Mouse (Mus musculus) heart, adult 2 months (tissue): Measurements from ENCODE around the gene Rslcan18. TPM values are rescaled to one million over a fixed set of nuclear protein-coding genes. Genes with fewer than 3 reads are reported as not detected.

Experiments used
- DNase-seq, 2 experiments: peaks; one replicate each; pipeline ENCODE4 v3.0.0; 2021
- H3K27ac ChIP-seq: fragments of 200-600 bp; 2 replicates; pipeline ENCODE4 v1.8.1; 2022
- H3K27me3 ChIP-seq: fragments of 200-500 bp; 2 replicates; pipeline ENCODE4 v1.6.1; 2012; ENCODE audit warnings: mild to moderate bottlenecking, low read length, inconsistent platforms, mixed read lengths; ENCODE audit not compliant: control insufficient read depth, insufficient read depth
- H3K36me3 ChIP-seq: fragments of 200-500 bp; 2 replicates; pipeline ENCODE4 v1.6.1; 2012; ENCODE audit warnings: low read length, inconsistent platforms; ENCODE audit not compliant: control insufficient read depth, insufficient read depth
- H3K4me1 ChIP-seq: fragments of 200-500 bp; 2 replicates; pipeline ENCODE4 v1.6.1; 2011; ENCODE audit warnings: low read length; ENCODE audit not compliant: control insufficient read depth, insufficient read depth
- H3K4me3 ChIP-seq: fragments of 200-600 bp; 2 replicates; pipeline ENCODE4 v1.8.1; 2022
- H3K79me2 ChIP-seq: fragments of 200-500 bp; replicated peaks from 2 replicates; pipeline ENCODE4 v1.6.1; 2012; ENCODE audit warnings: mild to moderate bottlenecking, inconsistent platforms, low read length, moderate library complexity, mixed read lengths; ENCODE audit not compliant: control insufficient read depth, insufficient read depth
- H3K9ac ChIP-seq: fragments of 200-500 bp; 2 replicates; pipeline ENCODE4 v1.6.1; 2012; ENCODE audit warnings: low read depth, mild to moderate bottlenecking, control low read depth, inconsistent platforms, low read length, mixed read lengths
- CTCF ChIP-seq: fragments of 200-600 bp; IDR thresholded peaks from 2 replicates; pipeline ENCODE4 v1.8.1; 2022; ENCODE audit warnings: antibody characterized with exemption, mild to moderate bottlenecking, moderate library complexity
- EP300 ChIP-seq: fragments of 200-500 bp; IDR thresholded peaks from 2 replicates; pipeline ENCODE4 v1.6.1; 2011; ENCODE audit warnings: low read depth, low read length, control low read depth; ENCODE audit not compliant: insufficient read depth
- POLR2A ChIP-seq: fragments of 200-500 bp; IDR thresholded peaks from 2 replicates; pipeline ENCODE4 v1.6.1; 2011; ENCODE audit warnings: mild to moderate bottlenecking, low read depth, low read length, control low read depth; ENCODE audit not compliant: insufficient read depth
- WGBS: fragments of 180-500 bp; shearing (Covaris S2); methylation state at CpG from one replicate; pipeline ENCODE4 v1.1.7; 2018; 5-methylcytosine and 5-hydroxymethylcytosine counted together
- intact Hi-C: fragments of 180-260 bp; cut with DNase I; formaldehyde crosslinking; loops from one replicate; pipeline ENCODE4 v1.15.1; 2025
- polyA plus RNA-seq: library from polyadenylated mRNA; depleted of rRNA; stranded (reverse); fragments of >200 nt; gene quantifications from 2 replicates; pipeline ENCODE4 v1.2.3, GENCODE M21; 2012
- total RNA-seq, 2 experiments: library from RNA; stranded (reverse); gene quantifications; 2 replicates each; pipeline ENCODE4 v1.2.3; 2021

The Rslcan18 gene
- total and polyA plus RNA-seq, 3 experiments, result 0.29 to 1.1 (median 0.70) TPM

GRCm38 (mm10) chr13:67112096-67112495 is 4.0 kb downstream of the Rslcan18 start:
- DNase-seq, result peak; percentile 23 to 30
- H3K4me1 ChIP-seq, result peaks cover 6% of the 10 kb centered on the region

GRCm38 (mm10) chr13:67108821-67109206 is 7.2 kb downstream of the Rslcan18 start:
- H3K36me3 ChIP-seq, result no peaks in the 10 kb centered on the region
- H3K79me2 ChIP-seq, result no peaks in the 10 kb centered on the region; the same call in 1 of the 2 replicates
- peak overlapping the region; percentile 46 for H3K9ac ChIP-seq
- H3K27ac ChIP-seq, result peak overlapping the region; percentile 93
- DNase-seq, result peak in 1 of 2 experiments; percentile 42
- peaks cover 6% of the 10 kb centered on the region for H3K4me1 ChIP-seq
- peak overlapping the region; percentile 94 for H3K4me3 ChIP-seq
- H3K27me3 ChIP-seq, result no peaks in the 10 kb centered on the region; the same call in 1 of the 2 replicates
- WGBS, result 3% methylated on average over 9 of the region's 9 CpGs
- intact Hi-C loops, result loop anchor here (1.0 to 10.0 kb wide), 8 partner anchors 19 to 706 kb away; partner anchors contain the start of genes Gm10767, Gm26965, Gm28044 and Zfp273
- peak; percentile 65 for TF ChIP-seq CTCF
- TF ChIP-seq EP300, result no peak
- TF ChIP-seq POLR2A, result no peak

More at GRCm38 (mm10) chr13:67112096-67112495, 4.0 kb downstream of the Rslcan18 start:
- no peak overlapping the region for H3K9ac ChIP-seq
- peak overlapping the region; percentile 41 for H3K4me3 ChIP-seq
- H3K27ac ChIP-seq, result no peak overlapping the region
- 76% methylated on average over 12 of the region's 12 CpGs for WGBS
- intact Hi-C loops, result no loop called here
- H3K36me3 ChIP-seq, result no peaks in the 10 kb centered on the region
- TF ChIP-seq CTCF (no peak), POLR2A (no peak), EP300 (no peak)
- H3K79me2 ChIP-seq, result no peaks in the 10 kb centered on the region
- H3K27me3 ChIP-seq, result no peaks in the 10 kb centered on the region; the same call in 1 of the 2 replicates

GRCm38 (mm10) chr13:67108194-67108820 is 7.8 kb downstream of the Rslcan18 start, which contains the start of gene Gm28557:
TSS of gene Gm28557 (minus strand) at chr13:67108604.
- intact Hi-C loops, result loop anchor here (1.0 to 10.0 kb wide), 8 partner anchors 20 to 706 kb away; partner anchors contain the start of genes Gm10767, Gm26965, Gm28044 and Zfp273
- peak within 1 kb of the TSS; percentile 93 for H3K9ac ChIP-seq
- no peaks in the 10 kb centered on the region; the same call in 1 of the 2 replicates for H3K79me2 ChIP-seq
- TF ChIP-seq EP300 (0 out of 2 replicates have a peak, but pooled peaks have one; percentile 8), POLR2A (peak; percentile 89), CTCF (peak; percentile 93)
- H3K36me3 ChIP-seq, result no peaks in the 10 kb centered on the region
- peak within 1 kb of the TSS; percentile 93 for H3K27ac ChIP-seq
- peak; percentile 79 to 91 for DNase-seq
- H3K4me3 ChIP-seq, result peak within 1 kb of the TSS; percentile 94
- H3K4me1 ChIP-seq, result peaks cover 6% of the 10 kb centered on the region
- H3K27me3 ChIP-seq, result no peaks in the 10 kb centered on the region; the same call in 1 of the 2 replicates
- under 1% methylated on average over 17 of the region's 17 CpGs for WGBS

GRCm38 (mm10) chr13:67107681-67108080 is 8.4 kb downstream of the Rslcan18 start:
- WGBS, result 33% methylated on average over 9 of the region's 9 CpGs
- H3K4me1 ChIP-seq, result peaks cover 6% of the 10 kb centered on the region
- H3K9ac ChIP-seq, result peak overlapping the region; percentile 20; the same call in 1 of the 2 replicates
- intact Hi-C loops, result loop anchor here (1.0 to 10.0 kb wide), 8 partner anchors 21 to 707 kb away; partner anchors contain the start of genes Gm10767, Gm26965, Gm28044 and Zfp273
- TF ChIP-seq EP300, result no peak
- TF ChIP-seq POLR2A, result no peak
- no peak for TF ChIP-seq CTCF
- no peaks in the 10 kb centered on the region; the same call in 1 of the 2 replicates for H3K79me2 ChIP-seq
- no peaks in the 10 kb centered on the region for H3K36me3 ChIP-seq
- peak overlapping the region; percentile 93 for H3K27ac ChIP-seq
- no peaks in the 10 kb centered on the region; the same call in 1 of the 2 replicates for H3K27me3 ChIP-seq
- DNase-seq, result no peak
- peak overlapping the region; percentile 94 for H3K4me3 ChIP-seq

GRCm38 (mm10) chr13:67097876-67098275 is 18.2 kb downstream of the Rslcan18 start, which contains the start of gene Zfp708:
TSS of gene Zfp708 (minus strand) at chr13:67097976.
- Histone ChIP-seq H3K36me3 (no peaks in the 10 kb centered on the region; the same call in 1 of the 2 replicates), H3K4me3 (no peak within 1 kb of the TSS), H3K27me3 (no peaks in the 10 kb centered on the region), H3K27ac (no peak within 1 kb of the TSS), H3K4me1 (no peaks in the 10 kb centered on the region), H3K9ac (no peak within 1 kb of the TSS), H3K79me2 (no peaks in the 10 kb centered on the region)
- 87% methylated on average over 10 of the region's 10 CpGs for WGBS
- no peak for TF ChIP-seq POLR2A
- TF ChIP-seq EP300, result no peak
- intact Hi-C loops, result no loop called here
- DNase-seq, result no peak
